Mouse (Mus musculus): ENCODE results near the gene Gatad1. TPM values are rescaled to one million over a fixed set of nuclear protein-coding genes. Genes with fewer than 3 reads are reported as not detected.
A peak's percentile ranks its signal among the peaks of the same experiment; 100 is the strongest.
"Not testable (repeated sequence)": the region's sequence is repeated elsewhere in the genome, so short reads cannot be mapped to it uniquely, and the experiment has no call there.

Gene Gatad1
- polyA plus RNA-seq, 1 experiment from 2014 or later: 60.6 TPM

GRCm38 (mm10) chr5:3632285-3632684 is 24.7 kb downstream of the Gatad1 start:
- Histone ChIP-seq H3K36me3 (peaks cover 29% of the 10 kb centered on the region), H3K9ac (no peak overlapping the region), H3K27me3 (no peaks in the 10 kb centered on the region), H3K27ac (replicated peaks) (no peak overlapping the region), H3K4me1 (replicated peaks) (no peaks in the 10 kb centered on the region), H3K9me3 (no peaks in the 10 kb centered on the region), H3K4me3 (no peak overlapping the region), H3K4me2 (no peak overlapping the region)
- 91% methylated on average over 5 of the region's 5 CpGs for WGBS
- ATAC-seq (ENCODE audit: low FRiP score, low read depth): peak; percentile 42; the same call in 1 of the 2 replicates

- WGBS: 50% methylated on average over 16 of the region's 16 CpGs
- peaks cover 34% of the 10 kb centered on the region for H3K36me3 ChIP-seq
- no peak overlapping the region for H3K4me2 ChIP-seq
- no peak for ATAC-seq (ENCODE audit: low FRiP score, low read depth)
- H3K9me3 ChIP-seq: no peaks in the 10 kb centered on the region
- H3K27ac ChIP-seq (replicated peaks): no peak overlapping the region
- H3K4me3 ChIP-seq: no peak overlapping the region
- H3K9ac ChIP-seq: no peak overlapping the region
- H3K27me3 ChIP-seq: no peaks in the 10 kb centered on the region
- H3K4me1 ChIP-seq (replicated peaks): no peaks in the 10 kb centered on the region
Observed at GRCm38 (mm10) chr5:3631512-3632271, 25.3 kb downstream of the Gatad1 start.

- Histone ChIP-seq H3K27me3 (no peaks in the 10 kb centered on the region), H3K36me3 (peaks cover 44% of the 10 kb centered on the region), H3K4me1 (replicated peaks) (no peaks in the 10 kb centered on the region), H3K4me2 (no peak overlapping the region), H3K9ac (no peak overlapping the region), H3K4me3 (no peak overlapping the region), H3K27ac (replicated peaks) (no peak overlapping the region), H3K9me3 (no peaks in the 10 kb centered on the region)
- 93% methylated on average over 5 of the region's 5 CpGs for WGBS
- ATAC-seq (ENCODE audit: low FRiP score, low read depth): no peak
Observed at GRCm38 (mm10) chr5:3630055-3630454, 26.9 kb downstream of the Gatad1 start.

- WGBS: 81% methylated on average over 7 of the region's 7 CpGs
- no peaks in the 10 kb centered on the region for H3K9me3 ChIP-seq
- H3K36me3 ChIP-seq: peaks cover 62% of the 10 kb centered on the region
- H3K4me3 ChIP-seq: no peak overlapping the region
- H3K27ac ChIP-seq (replicated peaks): no peak overlapping the region
- no peak overlapping the region for H3K9ac ChIP-seq
- H3K27me3 ChIP-seq: no peaks in the 10 kb centered on the region
- no peak overlapping the region for H3K4me2 ChIP-seq
- no peaks in the 10 kb centered on the region for H3K4me1 ChIP-seq (replicated peaks)
- ATAC-seq (ENCODE audit: low FRiP score, low read depth): no peak
Observed at GRCm38 (mm10) chr5:3620486-3620885, 36.5 kb downstream of the Gatad1 start.

GRCm38 (mm10) chr5:3611835-3612234 is 45.1 kb downstream of the Gatad1 start:
- ATAC-seq (ENCODE audit: low FRiP score, low read depth); H3K9ac ChIP-seq; H3K9me3 ChIP-seq; H3K4me3 ChIP-seq; H3K27ac ChIP-seq (replicated peaks); H3K4me1 ChIP-seq (replicated peaks); H3K4me2 ChIP-seq; H3K27me3 ChIP-seq: not testable (repeated sequence)
- WGBS: 94% methylated on average over 2 of the region's 2 CpGs
- H3K36me3 ChIP-seq: peaks cover 56% of the 10 kb centered on the region

- ATAC-seq (ENCODE audit: low FRiP score, low read depth): no peak
- Histone ChIP-seq H3K36me3 (peaks cover 56% of the 10 kb centered on the region), H3K27me3 (no peaks in the 10 kb centered on the region)
Observed at GRCm38 (mm10) chr5:3609241-3609640, 47.7 kb downstream of the Gatad1 start.

GRCm38 (mm10) chr5:3607114-3607513 is 49.9 kb downstream of the Gatad1 start:
- H3K9ac ChIP-seq: no peak overlapping the region
- H3K4me3 ChIP-seq: no peak overlapping the region
- peaks cover 50% of the 10 kb centered on the region for H3K36me3 ChIP-seq
- no peaks in the 10 kb centered on the region for H3K4me1 ChIP-seq (replicated peaks)
- no peaks in the 10 kb centered on the region for H3K27me3 ChIP-seq
- H3K9me3 ChIP-seq: no peaks in the 10 kb centered on the region
- ATAC-seq (ENCODE audit: low FRiP score, low read depth): no peak
- WGBS: 96% methylated on average over 9 of the region's 9 CpGs
- no peak overlapping the region for H3K4me2 ChIP-seq
- no peak overlapping the region for H3K27ac ChIP-seq (replicated peaks)

More at GRCm38 (mm10) chr5:3609241-3609640, 47.7 kb downstream of the Gatad1 start:
- Histone ChIP-seq H3K4me1 (replicated peaks) (no peaks in the 10 kb centered on the region), H3K4me3 (no peak overlapping the region), H3K9ac (no peak overlapping the region), H3K4me2 (no peak overlapping the region), H3K27ac (replicated peaks) (no peak overlapping the region), H3K9me3 (no peaks in the 10 kb centered on the region)
- 98% methylated on average over 7 of the region's 7 CpGs for WGBS

DNA sequence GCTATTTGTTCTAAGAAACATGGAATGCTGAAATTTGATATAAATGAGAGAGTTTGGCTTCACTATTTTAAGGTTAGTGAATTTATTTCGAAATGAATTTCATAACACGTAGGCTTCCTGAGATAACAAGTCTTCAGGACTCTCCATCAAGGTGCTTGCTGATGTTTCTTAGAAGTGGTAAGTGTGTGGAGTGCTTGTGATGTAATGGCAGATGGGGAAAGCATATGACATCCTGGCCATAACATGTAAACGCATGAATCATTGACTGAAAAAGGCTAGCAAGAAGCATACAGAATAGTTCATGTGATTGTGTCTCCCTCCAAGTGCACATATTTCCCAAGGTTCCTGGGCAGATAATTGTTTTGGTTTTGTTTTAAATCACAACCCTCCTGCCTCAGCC is 56.2 kb downstream of the Gatad1 start:
- no peak overlapping the region for H3K4me2 ChIP-seq
- H3K9me3 ChIP-seq: no peaks in the 10 kb centered on the region
- no peak overlapping the region for H3K9ac ChIP-seq
- peaks cover 9% of the 10 kb centered on the region for H3K4me1 ChIP-seq (replicated peaks)
- H3K36me3 ChIP-seq: peaks cover 14% of the 10 kb centered on the region
- H3K27ac ChIP-seq (replicated peaks): no peak overlapping the region
- 93% methylated on average over 3 of the region's 3 CpGs for WGBS
- no peaks in the 10 kb centered on the region for H3K27me3 ChIP-seq
- ATAC-seq (ENCODE audit: low FRiP score, low read depth): no peak
- no peak overlapping the region for H3K4me3 ChIP-seq

DNA sequence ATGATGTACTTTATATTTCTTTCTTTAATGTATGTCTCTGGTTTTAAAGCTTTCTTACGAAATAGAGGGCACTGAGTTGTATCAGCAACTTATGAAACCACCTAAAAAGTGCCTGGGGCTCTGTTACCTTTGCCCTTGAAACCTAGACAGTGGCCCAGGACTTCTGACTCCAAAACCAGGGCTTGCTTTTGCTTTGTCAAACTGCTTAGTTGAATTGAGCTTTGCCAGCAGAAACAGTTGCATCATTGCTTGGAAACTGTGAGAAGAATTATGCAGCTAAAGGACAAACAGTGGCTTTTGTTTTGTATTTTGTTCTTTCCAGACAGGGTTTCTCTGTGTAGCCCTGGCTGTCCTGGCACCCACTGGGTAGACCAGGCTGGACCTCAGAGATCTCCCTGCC is 56.7 kb downstream of the Gatad1 start:
- Histone ChIP-seq H3K36me3 (peaks cover 9% of the 10 kb centered on the region), H3K9me3 (no peaks in the 10 kb centered on the region), H3K4me2 (no peak overlapping the region), H3K27me3 (no peaks in the 10 kb centered on the region), H3K9ac (no peak overlapping the region), H3K4me1 (replicated peaks) (peaks cover 10% of the 10 kb centered on the region), H3K27ac (replicated peaks) (no peak overlapping the region), H3K4me3 (no peak overlapping the region)
- WGBS: 85% methylated on average over 1 of the region's 1 CpGs
- no peak for ATAC-seq (ENCODE audit: low FRiP score, low read depth)

GRCm38 (mm10) chr5:3598766-3599165 is 58.2 kb downstream of the Gatad1 start:
- Histone ChIP-seq H3K4me3 (no peak overlapping the region), H3K4me2 (no peak overlapping the region), H3K9me3 (no peaks in the 10 kb centered on the region), H3K27ac (replicated peaks) (no peak overlapping the region), H3K36me3 (no peaks in the 10 kb centered on the region), H3K9ac (no peak overlapping the region), H3K4me1 (replicated peaks) (peaks cover 21% of the 10 kb centered on the region), H3K27me3 (no peaks in the 10 kb centered on the region)
- no peak for ATAC-seq (ENCODE audit: low FRiP score, low read depth)
- 95% methylated on average over 5 of the region's 5 CpGs for whole genome bisulfite sequencing

GRCm38 (mm10) chr5:3597171-3597570 is 59.8 kb downstream of the Gatad1 start:
- H3K4me1 ChIP-seq (replicated peaks): peaks cover 21% of the 10 kb centered on the region

GRCm38 (mm10) chr5:3596399-3596766 is 60.6 kb downstream of the Gatad1 start, which contains the start of gene Rbm48:
TSS of gene Rbm48 (minus strand) at chr5:3596585.
- Histone ChIP-seq H3K9me3 (no peaks in the 10 kb centered on the region), H3K9ac (peak within 1 kb of the TSS; percentile 68), H3K4me1 (replicated peaks) (peaks cover 21% of the 10 kb centered on the region), H3K27me3 (no peaks in the 10 kb centered on the region), H3K27ac (replicated peaks) (peak within 1 kb of the TSS; percentile 85), H3K36me3 (peaks cover 11% of the 10 kb centered on the region), H3K4me3 (peak within 1 kb of the TSS; percentile 83), H3K4me2 (peak within 1 kb of the TSS; percentile 63)
- peak; percentile 79 for ATAC-seq (ENCODE audit: low FRiP score, low read depth)
- 1% methylated on average over 31 of the region's 31 CpGs for WGBS

More at GRCm38 (mm10) chr5:3597171-3597570, 59.8 kb downstream of the Gatad1 start:
- H3K9ac ChIP-seq: peak overlapping the region; percentile 68; the same call in 1 of the 2 replicates
- H3K27me3 ChIP-seq: no peaks in the 10 kb centered on the region
- peak overlapping the region; percentile 83 for H3K4me3 ChIP-seq
- ATAC-seq (ENCODE audit: low FRiP score, low read depth): no peak
- H3K27ac ChIP-seq (replicated peaks): no peak overlapping the region
- H3K9me3 ChIP-seq: no peaks in the 10 kb centered on the region
- peak overlapping the region; percentile 63 for H3K4me2 ChIP-seq
- H3K36me3 ChIP-seq: peaks cover 3% of the 10 kb centered on the region; the same call in 1 of the 2 replicates
